Mouse (Mus musculus) cerebellum, postnatal 36 days (tissue): ENCODE results near the gene Zfp131.
"Not testable (repeated sequence)": the region's sequence is repeated elsewhere in the genome, so short reads cannot be mapped to it uniquely, and the experiment has no call there.

Source experiments
- DNase-seq, 2 experiments: peaks; one replicate each; pipeline ENCODE4 v3.0.0; 2021 to 2022; ENCODE audit warnings: mixed read lengths in 2 of 2

Zfp131 gene

DNA sequence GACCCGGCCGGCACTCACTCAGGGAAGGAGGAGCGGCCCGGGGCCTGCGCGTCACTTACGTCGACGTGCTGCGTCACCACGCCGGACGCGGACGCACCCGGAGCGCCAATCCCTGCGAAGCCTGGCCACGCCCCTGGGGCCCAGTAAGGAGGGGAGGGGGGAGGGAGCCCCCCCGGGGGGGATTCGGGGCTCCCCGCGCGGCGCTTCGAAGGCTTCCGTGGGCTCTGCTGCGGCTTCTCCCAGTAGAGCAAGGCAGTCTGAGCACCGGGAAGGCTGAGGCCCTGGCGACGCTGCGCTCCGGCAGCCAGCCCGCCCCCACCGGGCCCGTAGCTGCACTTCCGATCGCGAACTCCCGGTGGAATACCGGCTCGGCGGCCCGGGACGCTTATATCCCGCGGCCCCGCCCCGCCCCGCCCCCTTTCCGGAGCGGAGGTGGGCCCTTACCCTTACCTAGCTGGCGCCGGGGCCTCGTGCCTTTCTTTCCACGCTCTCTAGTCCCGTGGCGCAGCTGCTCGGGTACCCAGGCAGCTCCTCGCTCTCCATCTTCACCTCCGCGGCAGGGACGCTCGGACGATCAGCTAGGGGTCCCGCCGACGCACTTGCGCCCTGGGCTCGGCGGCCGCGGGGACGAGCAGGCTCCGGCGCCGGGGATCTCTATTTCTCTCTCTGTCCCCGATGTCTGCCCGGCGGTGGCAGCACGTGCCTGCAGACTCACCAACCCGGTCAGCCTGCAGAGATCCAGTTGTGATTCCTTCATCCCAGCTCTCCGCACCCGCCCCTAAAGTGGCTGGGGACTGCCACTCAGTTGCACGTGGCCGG, at the start of gene Zfp131:
Gene Zfp131, minus strand, starts transcription at position 129 of the 819 bp plus-strand sequence.
- DNase-seq: peak; percentile 90 to 95

DNA sequence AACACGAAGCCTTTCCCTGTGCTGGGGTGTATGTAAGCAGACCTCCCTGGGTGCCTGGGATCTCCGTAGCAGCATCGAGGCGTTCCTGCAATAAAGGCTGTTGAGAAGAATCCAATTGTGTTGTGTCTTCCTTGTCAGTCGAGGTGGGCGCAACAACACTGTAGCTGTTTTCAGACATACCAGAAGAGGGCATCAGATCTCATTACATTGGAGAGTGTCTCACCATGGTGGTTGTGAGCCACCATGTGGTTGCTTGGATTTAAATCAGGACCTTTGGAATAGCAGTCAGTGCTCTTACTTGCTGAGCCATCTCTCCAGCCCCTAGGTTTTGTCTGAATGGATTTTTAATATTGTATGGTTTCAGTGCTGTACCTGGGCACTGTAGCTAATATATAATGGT, 49.3 kb upstream of the Zfp131 start:
- DNase-seq: not testable (repeated sequence)

DNA sequence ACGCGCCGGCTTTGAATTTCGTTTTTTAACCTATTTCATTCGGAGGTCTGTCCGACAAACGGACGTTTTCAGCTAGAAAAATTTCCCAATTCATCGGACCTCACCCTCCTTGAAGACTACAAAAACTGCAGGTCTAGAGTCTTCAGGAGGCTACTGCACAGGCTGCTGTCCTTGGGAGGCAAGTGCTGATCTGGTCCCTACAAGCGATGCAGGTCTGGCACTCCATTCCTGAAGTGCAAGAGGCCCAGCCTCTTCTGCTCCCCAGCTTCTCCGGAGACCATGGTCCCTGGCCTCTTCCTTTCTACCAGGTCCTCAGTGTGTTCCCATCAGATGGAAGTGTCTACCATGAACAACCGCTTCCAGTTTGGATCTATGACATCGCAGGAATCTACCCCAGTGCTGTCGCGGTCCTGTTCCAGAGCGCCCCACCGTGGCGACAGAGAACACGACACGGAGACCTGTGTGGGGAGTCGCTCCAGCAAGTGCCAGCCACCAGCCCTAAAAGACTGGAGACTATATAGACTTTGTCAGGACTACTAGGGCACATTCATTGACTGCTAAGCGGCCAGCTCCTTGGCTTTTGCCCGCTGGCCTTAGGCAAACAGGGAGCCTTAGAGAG, 47.1 kb upstream of the Zfp131 start:
- peak; percentile 70 for DNase-seq

DNA sequence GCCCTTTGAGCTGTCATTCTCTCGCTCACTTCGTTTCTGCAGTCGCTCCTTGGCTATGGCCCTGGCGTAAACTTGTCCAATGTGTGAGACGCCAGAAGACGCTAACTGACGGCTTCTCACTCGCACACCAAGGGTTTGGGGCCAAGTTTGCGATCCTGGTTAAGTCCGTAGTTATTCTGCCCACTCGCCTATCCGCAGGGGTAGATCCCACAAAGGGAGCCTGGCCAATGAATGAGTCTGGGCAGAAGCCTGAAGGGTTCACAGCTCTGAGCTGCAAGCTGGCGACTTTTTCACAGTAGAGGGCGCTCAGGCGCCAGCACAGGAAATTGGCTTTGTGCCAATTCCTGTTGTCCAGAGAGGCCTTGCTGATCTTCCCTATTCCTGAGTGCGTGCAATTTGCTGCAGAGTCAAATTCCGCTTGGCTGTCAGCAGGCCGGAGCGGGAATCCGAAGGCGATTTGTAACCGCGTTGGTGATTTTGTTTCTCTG, 45.7 kb upstream of the Zfp131 start:
- DNase-seq: peak; percentile 14 to 38

DNA sequence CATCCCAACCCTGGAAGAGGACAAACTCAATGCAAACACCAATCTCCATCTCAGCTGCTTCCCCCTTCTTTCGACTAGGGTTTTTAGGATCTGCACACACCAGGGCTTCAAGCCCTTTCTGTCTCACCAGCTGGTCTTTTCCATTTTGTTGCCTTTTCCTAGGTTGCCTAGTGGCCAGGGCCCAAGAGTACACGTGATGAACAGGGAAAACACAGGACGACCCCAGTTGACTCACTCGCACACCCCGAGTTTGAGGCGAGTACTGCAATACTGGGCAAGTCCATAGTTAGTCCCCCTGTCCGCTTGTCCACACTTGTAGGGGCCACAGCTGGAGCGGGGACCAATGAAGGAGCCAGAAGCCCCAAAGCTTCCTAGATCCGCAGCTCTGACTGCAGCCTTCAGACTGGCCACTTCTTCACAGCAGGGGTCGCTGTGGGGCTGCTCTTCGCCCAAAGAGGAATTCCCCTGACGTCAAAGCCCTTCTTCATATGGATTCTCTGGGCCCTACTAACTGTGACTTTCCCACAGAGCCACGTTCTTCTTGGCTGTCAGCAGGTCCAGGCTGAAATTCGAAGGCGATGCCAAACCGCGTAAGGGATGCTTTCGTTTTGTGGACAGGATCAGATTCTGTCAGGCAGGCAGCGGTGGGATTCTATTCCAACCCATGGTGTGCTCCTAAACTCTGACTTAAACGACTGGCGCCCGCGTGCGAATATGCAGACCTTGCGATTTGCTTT, 44.8 kb upstream of the Zfp131 start, which contains the start of gene D13Ertd608e:
Gene D13Ertd608e, plus strand, starts transcription at position 687 of the 737 bp plus-strand sequence.
- peak; percentile 19 to 20 for DNase-seq

DNA sequence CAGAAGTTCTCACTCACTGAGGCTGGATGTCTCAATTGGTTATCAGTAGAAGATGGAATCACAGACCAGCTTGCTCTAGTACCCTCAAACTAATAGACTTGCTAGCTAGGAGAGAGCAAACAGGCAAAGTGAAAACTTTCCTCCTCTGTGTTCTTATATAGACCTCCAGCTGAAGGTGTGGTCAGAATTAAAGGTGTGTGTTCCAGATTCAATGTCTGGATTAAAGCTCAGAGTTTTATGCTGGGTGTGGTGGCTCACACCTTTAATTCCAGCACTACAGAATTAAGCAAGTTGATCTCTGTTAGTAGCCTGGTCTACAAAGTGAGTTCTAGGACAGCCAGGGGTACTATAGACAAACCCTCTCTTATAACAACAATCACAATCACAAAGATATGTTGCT, 39.4 kb upstream of the Zfp131 start, which contains the start of gene AF067063:
Gene AF067063, minus strand, starts transcription at position 101 of the 400 bp plus-strand sequence.
- DNase-seq: not testable (repeated sequence)

DNA sequence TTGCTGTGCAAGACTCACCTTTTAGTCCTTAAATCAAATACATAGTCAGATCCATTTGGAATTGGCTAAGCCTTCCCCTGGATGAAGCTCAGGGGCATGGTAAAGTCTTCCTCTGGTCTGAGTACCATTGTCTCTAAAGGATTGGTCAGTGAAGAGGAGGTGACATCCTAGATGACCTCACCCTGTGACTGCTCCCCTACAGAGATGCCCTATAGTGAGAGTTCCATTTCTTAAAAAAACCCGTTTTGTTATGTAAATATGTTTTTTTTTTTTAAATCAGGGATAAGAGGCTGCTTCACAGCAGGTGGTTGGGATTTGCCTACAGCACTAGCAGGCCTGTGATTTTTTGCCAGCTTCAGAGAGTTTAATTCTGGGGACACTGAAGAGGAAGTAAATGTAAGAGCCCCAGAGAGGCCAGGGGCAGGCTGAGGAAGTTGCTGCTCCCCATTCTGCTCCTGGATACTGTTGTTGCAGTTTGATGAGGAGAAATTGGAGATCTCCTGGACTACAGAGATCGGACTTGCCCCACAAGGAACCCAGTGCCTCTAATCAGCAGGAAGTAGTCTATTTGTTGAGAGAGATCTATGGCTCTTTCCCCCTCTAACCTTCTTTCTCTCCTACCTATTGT, 27.0 kb upstream of the Zfp131 start:
- DNase-seq: no peak

DNA sequence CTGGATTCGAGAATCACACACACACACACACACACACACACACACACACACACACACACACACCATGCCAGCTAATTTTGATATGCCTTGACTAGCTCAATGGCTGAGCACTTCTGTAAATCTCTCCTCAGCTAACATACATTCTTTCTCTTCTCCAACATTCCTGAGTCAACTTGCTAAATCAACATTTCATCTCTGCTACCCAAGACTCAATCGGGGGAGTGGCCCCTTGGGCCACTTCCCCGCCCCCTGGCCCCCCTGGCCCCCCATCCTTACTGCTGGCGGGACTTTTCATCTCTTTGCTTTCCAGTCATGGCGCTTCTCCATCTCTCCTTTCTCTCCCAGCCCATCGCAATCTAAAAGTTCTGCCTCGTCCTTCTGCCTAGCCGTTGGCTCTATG, 26.1 kb upstream of the Zfp131 start:
- no peak for DNase-seq

DNA sequence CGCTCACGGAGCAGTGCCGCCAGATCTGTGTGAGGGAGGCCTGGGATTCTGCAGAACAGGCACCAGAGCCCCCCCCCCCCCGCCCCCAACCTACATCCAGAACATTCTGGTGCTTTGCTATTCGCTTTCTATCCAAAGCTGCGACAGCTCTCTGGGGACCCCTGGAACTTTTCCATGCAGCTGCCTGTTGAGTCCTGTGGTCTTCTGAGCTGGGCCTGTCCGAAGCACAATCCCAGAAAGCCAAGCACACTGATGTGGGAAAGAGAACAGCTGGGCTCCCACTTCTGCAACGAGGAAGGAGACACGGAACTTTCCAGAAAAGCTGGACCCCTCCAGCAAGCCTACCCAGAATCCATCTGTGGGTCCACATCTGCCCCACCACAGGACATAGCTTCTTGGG, 19.3 kb upstream of the Zfp131 start:
- no peak for DNase-seq

DNA sequence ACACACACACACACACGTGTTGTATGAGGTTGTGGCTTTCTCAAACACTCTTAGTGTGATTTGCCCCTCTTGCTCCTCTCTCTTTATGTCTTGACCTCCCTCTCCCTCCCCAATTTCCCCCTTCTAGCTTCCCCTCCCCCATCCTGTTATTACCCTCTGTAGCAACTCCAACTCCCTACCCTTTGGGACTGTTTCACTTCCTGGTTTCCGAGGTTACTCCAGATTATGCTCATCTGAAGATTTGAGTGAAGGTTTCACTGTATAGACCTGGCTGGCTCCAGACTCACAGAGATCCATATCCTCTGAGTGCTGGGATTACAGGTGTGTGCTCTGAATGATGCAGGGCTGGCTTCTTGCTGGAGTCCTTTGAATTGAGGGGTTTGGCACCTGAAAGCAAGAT, 18.2 kb upstream of the Zfp131 start:
- DNase-seq: no peak

DNA sequence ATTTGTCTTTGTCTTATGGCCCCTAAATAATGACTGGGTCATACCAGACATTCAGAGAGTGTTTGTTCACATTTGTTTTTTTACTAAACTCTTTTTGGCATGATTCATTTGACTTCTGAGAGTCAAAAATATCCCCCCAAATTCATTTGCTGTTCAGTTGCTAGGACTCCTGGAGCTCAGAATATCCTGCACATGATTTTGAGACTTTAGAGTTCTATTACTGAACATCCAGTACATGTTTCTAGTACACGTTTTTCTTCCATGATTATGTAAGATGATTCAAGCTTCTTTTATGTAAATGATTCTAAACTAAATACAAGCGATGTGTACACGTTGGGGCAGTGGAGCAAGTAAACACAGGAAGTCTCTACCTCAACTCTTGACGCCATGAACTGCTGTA, 7.0 kb upstream of the Zfp131 start:
- no peak for DNase-seq

DNA sequence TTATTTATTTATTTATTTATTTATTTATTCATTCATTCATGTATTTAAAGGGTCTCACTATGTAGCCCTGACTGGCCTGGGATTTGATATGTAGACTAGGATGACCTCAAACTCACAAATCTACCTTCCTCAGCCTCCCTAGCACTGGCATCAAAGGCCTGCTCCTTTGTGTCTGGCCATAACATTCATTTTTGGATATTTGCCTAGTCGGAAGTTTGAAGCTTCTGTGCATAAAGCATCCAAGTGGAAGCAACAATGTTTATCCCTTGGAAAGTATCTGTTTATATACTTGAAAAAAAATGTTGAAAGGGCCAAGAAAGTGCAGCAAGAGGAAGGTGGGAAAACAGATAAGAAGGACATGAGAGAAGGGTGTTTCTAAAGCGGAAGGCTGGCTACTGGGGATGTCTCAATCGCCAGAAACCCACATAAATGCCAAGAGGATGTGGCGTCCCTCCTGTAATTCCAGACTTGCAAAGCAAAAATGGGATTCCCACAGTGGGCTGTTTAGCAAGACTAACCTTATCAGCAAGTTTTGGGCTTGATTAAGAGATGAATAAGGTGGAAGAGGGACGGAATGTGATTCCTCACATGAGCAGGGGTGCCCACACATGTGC, 2.2 kb upstream of the Zfp131 start:
- no peak for DNase-seq

DNA sequence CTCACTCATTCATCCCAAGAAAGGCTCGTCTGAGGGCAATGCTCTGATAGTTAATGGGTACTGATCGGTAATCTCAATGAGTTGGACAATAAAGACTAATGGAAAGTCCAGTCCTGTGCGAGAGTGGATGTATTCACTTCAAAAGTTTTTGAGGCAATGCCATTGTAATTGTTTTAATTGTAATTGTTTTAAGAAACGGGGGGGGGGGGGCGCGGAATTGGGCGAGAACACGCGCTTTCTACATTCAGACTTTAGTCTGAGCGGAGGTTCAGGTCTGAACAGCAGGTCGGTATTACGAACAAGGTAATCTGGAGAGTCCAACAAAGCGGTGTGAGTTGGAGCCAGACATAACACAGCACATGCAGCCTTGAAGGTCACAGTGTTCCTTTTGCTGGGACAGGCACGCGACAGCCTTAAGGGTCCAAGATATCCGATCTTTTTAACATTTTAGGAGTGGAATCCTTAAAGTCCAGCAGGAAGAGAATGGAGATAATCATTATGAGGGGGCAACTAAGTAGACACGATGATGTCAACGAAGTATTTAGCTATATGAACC, 969 bp upstream of the Zfp131 start:
- no peak for DNase-seq

DNA sequence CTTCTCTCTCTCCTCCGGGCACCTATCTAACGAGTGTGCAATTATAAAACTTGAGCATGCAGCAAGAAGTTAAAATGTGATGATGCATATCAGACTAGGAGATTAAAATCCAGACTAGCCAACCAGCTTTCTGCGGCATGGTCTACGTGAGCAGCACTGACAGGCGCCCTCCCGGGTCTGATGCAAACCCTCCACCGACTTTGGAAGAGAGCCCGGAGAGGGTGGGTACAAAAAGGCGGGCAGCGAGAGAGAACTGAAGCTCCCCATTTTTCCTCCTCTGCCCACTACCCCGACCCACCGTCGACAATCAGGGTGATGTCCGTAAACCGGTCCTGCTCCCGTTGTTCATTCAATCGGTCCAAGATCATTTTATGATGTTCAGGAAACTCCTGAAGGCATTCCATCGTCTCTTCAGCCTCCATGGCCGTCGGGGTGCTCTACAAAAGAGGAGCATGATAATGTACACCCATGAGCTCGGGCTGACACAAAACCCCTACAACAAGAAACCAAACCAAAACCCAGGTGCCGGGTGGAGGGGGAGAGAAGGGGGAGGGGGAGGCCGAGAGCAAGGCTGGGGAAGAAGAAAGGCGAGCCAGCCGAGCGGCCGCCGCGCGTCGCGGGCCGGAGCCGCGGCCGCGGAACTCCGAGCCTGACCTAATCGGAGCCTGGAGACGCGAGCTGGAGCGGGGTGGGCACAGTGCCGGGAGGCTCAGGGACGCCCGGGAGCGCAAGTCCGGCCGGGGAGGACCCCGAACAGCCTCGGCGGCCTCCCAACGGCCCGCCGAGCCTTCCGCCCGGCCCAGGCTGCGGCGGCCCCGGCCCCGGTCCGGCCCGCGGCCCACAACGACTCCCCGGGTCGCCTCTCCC, 605 bp downstream of the Zfp131 start:
- DNase-seq: peak; percentile 69 to 73

DNA sequence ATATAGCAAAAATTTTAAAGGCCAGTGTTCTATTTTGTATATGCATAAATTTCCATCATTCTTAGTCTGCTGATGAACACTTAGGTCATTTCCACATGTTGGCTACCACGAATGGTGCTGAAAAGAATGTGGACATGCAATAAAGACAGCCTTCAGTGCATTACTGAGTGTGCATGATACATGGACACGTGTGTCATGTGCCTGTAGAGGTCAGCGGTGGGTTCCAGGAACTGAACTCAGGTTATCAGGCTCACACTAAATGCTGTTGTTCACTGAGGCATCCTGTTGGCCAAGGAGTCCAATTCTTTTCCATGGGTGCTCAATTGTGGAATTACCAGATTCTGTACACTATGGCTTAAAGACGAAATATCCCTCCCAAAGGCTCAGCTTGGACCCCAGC, 7.1 kb downstream of the Zfp131 start:
- DNase-seq: no peak

DNA sequence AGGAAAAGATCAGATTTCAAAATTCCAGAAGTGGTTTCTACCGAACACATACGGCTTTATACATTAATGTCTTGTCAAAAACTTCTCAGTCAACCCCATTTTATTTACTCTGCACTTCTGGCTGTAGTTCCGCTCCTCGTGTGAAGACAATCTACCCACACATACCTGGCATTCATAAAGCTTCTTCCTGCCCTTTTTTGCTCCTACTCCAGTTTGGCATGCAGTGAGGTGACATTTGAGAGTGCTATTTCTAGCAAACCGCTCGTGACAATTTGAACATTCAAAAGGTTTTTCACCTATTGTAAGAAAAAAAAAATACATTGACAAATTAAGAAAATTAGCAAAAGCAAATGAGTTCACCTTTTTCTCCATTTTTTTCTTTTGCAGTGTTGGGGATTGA, 22.1 kb downstream of the Zfp131 start:
- no peak for DNase-seq

DNA sequence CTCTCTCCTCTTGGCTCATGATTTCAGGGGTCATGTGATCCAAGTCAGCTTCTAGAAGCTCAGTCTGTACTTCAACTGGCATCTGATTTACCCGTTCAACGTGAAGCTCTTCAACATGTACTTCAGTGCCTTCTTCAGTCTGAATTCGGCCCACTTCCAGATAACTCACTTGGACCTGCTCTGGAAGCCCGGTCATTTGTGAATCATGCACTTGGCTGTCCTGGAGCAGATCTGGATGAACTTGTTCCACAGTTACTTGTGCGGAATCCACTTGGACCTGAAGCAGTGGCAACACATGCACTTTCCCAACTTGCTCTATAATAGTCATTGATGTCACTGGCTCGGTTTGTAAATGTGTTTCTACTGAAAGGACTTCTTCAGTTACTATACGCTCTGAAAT, 24.2 kb downstream of the Zfp131 start:
- no peak for DNase-seq

DNA sequence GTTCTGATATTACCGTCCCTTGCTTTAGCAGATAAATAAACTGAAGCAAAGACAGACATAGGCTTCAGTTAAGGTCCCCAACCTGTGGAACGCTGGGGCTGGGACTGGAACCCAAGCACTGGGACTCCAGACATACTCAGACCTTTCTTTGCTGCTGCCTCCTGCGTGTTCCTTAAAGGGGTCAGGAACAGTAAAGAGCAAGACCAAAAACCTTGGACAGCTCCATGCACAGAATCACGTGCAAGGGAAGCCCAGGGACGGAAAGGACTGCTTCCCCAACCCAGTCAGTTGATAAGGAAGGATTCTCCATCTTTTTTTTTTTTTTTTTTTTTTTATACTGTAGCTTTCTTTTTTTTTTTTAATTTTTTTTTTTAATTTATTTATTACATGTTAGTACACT, 33.9 kb downstream of the Zfp131 start:
- no peak for DNase-seq

DNA sequence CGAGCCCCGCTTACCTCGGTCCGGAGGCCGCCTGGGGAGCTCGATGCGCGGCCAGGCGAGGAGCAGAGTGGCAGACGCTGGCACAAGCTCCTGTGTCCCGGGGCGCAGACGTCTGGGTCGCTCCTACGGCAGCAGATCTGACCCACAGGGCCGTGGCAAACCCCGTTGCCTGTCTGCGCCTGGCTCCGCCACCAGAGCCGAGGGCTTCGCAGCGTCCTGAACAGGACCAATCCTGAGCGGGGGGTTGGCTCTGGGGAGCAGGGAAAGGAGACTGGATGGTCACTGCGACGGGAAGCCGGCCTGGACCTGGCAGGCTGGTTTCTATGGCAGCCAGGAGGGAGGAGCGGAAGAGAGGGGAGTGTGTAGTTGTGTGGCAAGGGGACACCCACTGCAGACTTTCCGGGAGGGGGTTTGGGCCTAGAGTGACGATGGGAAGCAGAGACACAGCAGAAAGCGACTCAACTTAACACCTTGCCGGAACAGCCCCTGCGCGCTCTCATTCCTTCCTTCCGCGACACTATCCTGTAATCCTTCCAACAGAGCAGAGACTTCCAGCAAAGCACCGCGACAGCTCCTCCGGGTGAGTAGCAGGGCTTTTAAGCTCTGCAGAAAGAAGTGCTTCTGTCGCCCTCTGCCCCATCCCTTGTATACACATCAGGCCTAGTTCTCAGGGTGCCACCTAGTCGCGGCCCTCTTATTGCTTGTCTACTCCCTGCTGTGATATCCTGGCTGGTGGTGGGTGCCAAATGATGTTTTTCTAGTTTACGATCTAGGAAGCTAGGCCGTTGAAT, 34.8 kb downstream of the Zfp131 start, which contains the start of gene Nim1k:
Gene Nim1k, minus strand, starts transcription at position 202 of the 791 bp plus-strand sequence.
- DNase-seq: peak; percentile 82 to 85

DNA sequence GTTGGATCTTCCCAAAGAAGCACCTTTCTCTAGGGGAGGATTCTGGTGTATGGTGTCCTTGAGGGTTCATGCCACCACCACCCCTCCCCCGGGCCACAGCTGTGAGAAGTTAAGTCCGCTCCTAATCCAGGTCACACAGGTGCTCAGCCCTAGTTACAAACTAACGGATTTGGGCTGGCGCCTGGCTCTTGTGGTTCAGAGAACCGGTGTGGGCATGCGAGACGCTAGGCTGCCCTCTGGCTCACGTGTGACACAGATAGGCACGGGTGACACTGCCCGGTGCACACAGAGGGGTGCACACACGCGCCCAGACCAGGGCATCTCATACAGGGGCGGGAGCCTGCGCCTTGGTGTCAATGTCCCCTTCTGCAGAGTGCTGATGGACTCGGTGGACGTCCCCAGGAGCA, 35.5 kb downstream of the Zfp131 start:
- peak in 1 of 2 experiments; percentile 53 for DNase-seq
